Mouse (Mus musculus) embryonic facial prominence, embryonic 11.5 days (tissue): ENCODE results near the gene Ikzf2. TPM values are rescaled to one million over a fixed set of nuclear protein-coding genes. Genes with fewer than 3 reads are reported as not detected.

Source experiments
- ATAC-seq: fragments of 200-750 bp; cut with Nextera tagmentation; replicated peaks from 2 replicates; pipeline ENCODE4 v1.8.0; 2017; ENCODE audit warnings: low read depth; ENCODE audit not compliant: insufficient number of reproducible peaks, low FRiP score, low TSS enrichment
- DNase-seq: peaks from one replicate; pipeline ENCODE4 v3.0.0-alpha.2; 2015; ENCODE audit warnings: low spot score
- H3K27ac ChIP-seq: fragments of 300-500 bp; sonication (generic); replicated peaks from 2 replicates; pipeline ENCODE4 v1.5.1; 2014; ENCODE audit warnings: mild to moderate bottlenecking, low read depth, low read length, control low read depth
- H3K27me3 ChIP-seq: fragments of 300-500 bp; sonication (generic); 2 replicates; pipeline ENCODE4 v1.6.1; 2014; ENCODE audit warnings: mild to moderate bottlenecking, low read length, moderate library complexity, mixed read lengths; ENCODE audit not compliant: control insufficient read depth, insufficient read depth
- H3K36me3 ChIP-seq: fragments of 300-500 bp; sonication (generic); replicated peaks from 2 replicates; pipeline ENCODE4 v1.6.1; 2014; ENCODE audit warnings: low read depth, mild to moderate bottlenecking, low read length, moderate library complexity, mixed read lengths; ENCODE audit not compliant: control insufficient read depth, insufficient read depth
- H3K4me1 ChIP-seq: fragments of 300-500 bp; sonication (generic); 2 replicates; pipeline ENCODE4 v1.6.1; 2014; ENCODE audit warnings: low read length, mixed read lengths; ENCODE audit not compliant: control insufficient read depth, insufficient read depth
- H3K4me2 ChIP-seq: fragments of 300-500 bp; sonication (generic); 2 replicates; pipeline ENCODE4 v1.6.1; 2014; ENCODE audit warnings: low read depth, mild to moderate bottlenecking, control low read depth, low read length, moderate library complexity
- H3K4me3 ChIP-seq: fragments of 300-500 bp; sonication (generic); 2 replicates; pipeline ENCODE4 v1.5.1; 2014; ENCODE audit warnings: low read depth, low read length, control low read depth
- H3K9ac ChIP-seq: fragments of 300-500 bp; sonication (generic); replicated peaks from 2 replicates; pipeline ENCODE4 v1.6.1; 2014; ENCODE audit warnings: mild to moderate bottlenecking, control low read depth, low read length
- H3K9me3 ChIP-seq: fragments of 300-500 bp; sonication (generic); replicated peaks from 2 replicates; pipeline ENCODE4 v1.6.1; 2016; ENCODE audit warnings: mild to moderate bottlenecking, low read length, inconsistent platforms, mixed read lengths; ENCODE audit not compliant: control insufficient read depth
- WGBS: fragments of 180-500 bp; shearing (Covaris S2); extraction: QIAGEN DNeasy Blood & Tissue Kit; methylation state at CpG from one replicate; pipeline ENCODE4 v1.1.7; 2014; 5-methylcytosine and 5-hydroxymethylcytosine counted together
- polyA plus RNA-seq: library from polyadenylated mRNA; unstranded; fragments of >200 nt; fragmentation: Nextera tagmentation; extraction: Ambion mirVana; gene quantifications from 2 replicates; pipeline ENCODE4 v1.2.1, GENCODE M21; 2014

The Ikzf2 gene
- polyA plus RNA-seq, 1 experiment from 2014 or later: 5.3 TPM

GRCm38 (mm10) chr1:69519356-69519755 is 167.7 kb downstream of the Ikzf2 start:
- no peaks in the 10 kb centered on the region for H3K9me3 ChIP-seq
- H3K4me1 ChIP-seq: no peaks in the 10 kb centered on the region
- H3K4me3 ChIP-seq: no peak overlapping the region
- DNase-seq (no peak), ATAC-seq (no peak)
- H3K4me2 ChIP-seq: no peak overlapping the region
- WGBS: 92% methylated on average over 4 of the region's 4 CpGs
- H3K9ac ChIP-seq: no peak overlapping the region
- H3K27me3 ChIP-seq: no peaks in the 10 kb centered on the region
- no peaks in the 10 kb centered on the region for H3K36me3 ChIP-seq
- H3K27ac ChIP-seq: no peak overlapping the region

- no peak for ATAC-seq
- Histone ChIP-seq H3K9ac (no peak overlapping the region), H3K9me3 (no peaks in the 10 kb centered on the region), H3K36me3 (no peaks in the 10 kb centered on the region), H3K27ac (no peak overlapping the region), H3K4me1 (no peaks in the 10 kb centered on the region), H3K27me3 (no peaks in the 10 kb centered on the region), H3K4me2 (no peak overlapping the region), H3K4me3 (no peak overlapping the region)
- WGBS: 85% methylated on average over 4 of the region's 4 CpGs
- DNase-seq: no peak
Observed at GRCm38 (mm10) chr1:69518012-69518411, 169.0 kb downstream of the Ikzf2 start.

- H3K36me3 ChIP-seq: no peaks in the 10 kb centered on the region
- no peak for ATAC-seq
- 80% methylated on average over 5 of the region's 5 CpGs for WGBS
Observed at GRCm38 (mm10) chr1:69516144-69516543, 170.9 kb downstream of the Ikzf2 start.

GRCm38 (mm10) chr1:69513595-69514250 is 173.3 kb downstream of the Ikzf2 start:
- DNase-seq: no peak

More at GRCm38 (mm10) chr1:69516144-69516543, 170.9 kb downstream of the Ikzf2 start:
- H3K4me1 ChIP-seq: no peaks in the 10 kb centered on the region
- H3K4me3 ChIP-seq: no peak overlapping the region
- no peaks in the 10 kb centered on the region for H3K27me3 ChIP-seq
- DNase-seq: no peak
- H3K27ac ChIP-seq: no peak overlapping the region
- no peaks in the 10 kb centered on the region for H3K9me3 ChIP-seq
- no peak overlapping the region for H3K4me2 ChIP-seq
- H3K9ac ChIP-seq: no peak overlapping the region

DNA sequence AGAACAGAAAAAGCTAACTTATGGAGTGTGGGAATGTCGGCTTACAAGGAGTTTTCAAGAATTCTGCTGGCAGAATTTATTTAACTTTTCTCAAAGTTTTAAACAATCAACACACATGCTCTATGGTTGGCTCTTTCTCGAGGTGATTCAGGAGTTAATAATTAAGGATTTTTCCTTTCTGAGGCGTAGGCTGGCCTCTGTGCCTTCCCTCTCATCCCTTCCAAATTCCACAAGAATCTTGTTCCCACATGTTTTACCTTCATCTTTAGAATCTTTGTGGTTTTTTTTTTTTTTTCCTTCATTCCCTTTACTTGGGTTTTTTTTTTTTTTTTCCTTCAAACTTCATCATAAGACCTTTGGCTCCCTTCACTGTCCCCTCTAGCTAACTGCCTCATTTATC is 178.8 kb downstream of the Ikzf2 start:
- Histone ChIP-seq H3K4me2 (no peak overlapping the region), H3K9ac (no peak overlapping the region), H3K27me3 (no peaks in the 10 kb centered on the region), H3K4me1 (no peaks in the 10 kb centered on the region), H3K9me3 (no peaks in the 10 kb centered on the region), H3K27ac (no peak overlapping the region), H3K4me3 (no peak overlapping the region), H3K36me3 (no peaks in the 10 kb centered on the region)
- 85% methylated on average over 3 of the region's 3 CpGs for WGBS
- no peak for DNase-seq
- ATAC-seq: no peak

More at GRCm38 (mm10) chr1:69513595-69514250, 173.3 kb downstream of the Ikzf2 start:
- no peak for ATAC-seq
- H3K4me2 ChIP-seq: no peak overlapping the region
- no peaks in the 10 kb centered on the region for H3K36me3 ChIP-seq
- no peaks in the 10 kb centered on the region for H3K4me1 ChIP-seq
- H3K27ac ChIP-seq: no peak overlapping the region
- H3K9ac ChIP-seq: no peak overlapping the region
- no peaks in the 10 kb centered on the region for H3K9me3 ChIP-seq
- 43% methylated on average over 5 of the region's 5 CpGs for WGBS
- no peak overlapping the region for H3K4me3 ChIP-seq
- H3K27me3 ChIP-seq: no peaks in the 10 kb centered on the region

GRCm38 (mm10) chr1:69507513-69507912 is 179.5 kb downstream of the Ikzf2 start:
- 87% methylated on average over 6 of the region's 6 CpGs for WGBS
- ATAC-seq (no peak), DNase-seq (no peak)

GRCm38 (mm10) chr1:69506615-69507159 is 180.4 kb downstream of the Ikzf2 start:
- Histone ChIP-seq H3K9me3 (no peaks in the 10 kb centered on the region), H3K27ac (no peak overlapping the region), H3K36me3 (no peaks in the 10 kb centered on the region), H3K4me1 (no peaks in the 10 kb centered on the region), H3K4me2 (no peak overlapping the region), H3K27me3 (no peaks in the 10 kb centered on the region), H3K4me3 (no peak overlapping the region), H3K9ac (no peak overlapping the region)
- ATAC-seq: no peak
- no peak for DNase-seq
- 95% methylated on average over 7 of the region's 7 CpGs for WGBS

More at GRCm38 (mm10) chr1:69507513-69507912, 179.5 kb downstream of the Ikzf2 start:
- no peak overlapping the region for H3K4me2 ChIP-seq
- no peaks in the 10 kb centered on the region for H3K36me3 ChIP-seq
- no peak overlapping the region for H3K4me3 ChIP-seq
- no peaks in the 10 kb centered on the region for H3K27me3 ChIP-seq
- no peaks in the 10 kb centered on the region for H3K4me1 ChIP-seq
- no peaks in the 10 kb centered on the region for H3K9me3 ChIP-seq
- H3K9ac ChIP-seq: no peak overlapping the region
- no peak overlapping the region for H3K27ac ChIP-seq

DNA sequence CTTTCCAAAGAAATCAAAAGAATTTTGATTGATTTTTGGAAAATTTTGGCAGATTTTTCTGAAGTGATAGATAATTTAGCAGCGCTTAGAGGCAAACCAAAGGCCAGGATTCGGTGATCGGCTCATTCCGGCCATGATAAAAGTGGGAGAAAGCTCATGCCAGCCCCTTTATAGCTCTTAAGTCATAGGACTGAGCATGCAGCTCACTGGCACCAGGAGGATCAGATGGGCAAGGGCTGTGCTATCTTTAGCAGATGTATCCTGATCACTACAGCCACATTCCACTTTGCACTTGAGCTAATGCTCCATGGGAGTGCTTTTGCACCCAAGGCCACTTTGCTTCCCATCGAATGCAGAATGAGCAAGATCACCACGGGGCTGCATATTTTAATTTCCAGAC is 181.0 kb downstream of the Ikzf2 start:
- Histone ChIP-seq H3K4me1 (no peaks in the 10 kb centered on the region), H3K27me3 (no peaks in the 10 kb centered on the region), H3K9me3 (no peaks in the 10 kb centered on the region), H3K4me2 (no peak overlapping the region), H3K4me3 (no peak overlapping the region), H3K36me3 (no peaks in the 10 kb centered on the region), H3K27ac (no peak overlapping the region), H3K9ac (no peak overlapping the region)
- DNase-seq (no peak), ATAC-seq (no peak)
- WGBS: 93% methylated on average over 6 of the region's 6 CpGs
